Mouse (Mus musculus): ENCODE measurements at regions not wholly inside any gene's neighbourhood (a gene's known extent, or its start where the extent isn't known, plus 50 kb on each side); places are given as distances from the start of the nearest gene placed in this dataset.

GRCm38 (mm10) chr3:60698189-60698588 is 225.6 kb downstream of the Mbnl1 start:
- Histone ChIP-seq H3K4me2 (no peak overlapping the region), H3K4me3 (no peak overlapping the region), H3K36me3 (no peaks in the 10 kb centered on the region), H3K4me1 (replicated peaks) (no peaks in the 10 kb centered on the region), H3K27ac (no peak overlapping the region), H3K9ac (no peak overlapping the region), H3K9me3 (no peaks in the 10 kb centered on the region), H3K27me3 (no peaks in the 10 kb centered on the region)
- ATAC-seq (ENCODE audit: low FRiP score): no peak

GRCm38 (mm10) chr3:60707139-60707538 is 234.5 kb downstream of the Mbnl1 start:
- no peaks in the 10 kb centered on the region for H3K36me3 ChIP-seq
- no peak for ATAC-seq (ENCODE audit: low FRiP score)
- WGBS: 92% methylated on average over 4 of the region's 4 CpGs

GRCm38 (mm10) chr3:60712896-60713295 is 240.3 kb downstream of the Mbnl1 start:
- Histone ChIP-seq H3K9me3 (no peaks in the 10 kb centered on the region), H3K27ac (no peak overlapping the region), H3K4me2 (no peak overlapping the region), H3K36me3 (no peaks in the 10 kb centered on the region), H3K9ac (no peak overlapping the region), H3K27me3 (no peaks in the 10 kb centered on the region), H3K4me3 (no peak overlapping the region), H3K4me1 (replicated peaks) (no peaks in the 10 kb centered on the region)
- 88% methylated on average over 4 of the region's 4 CpGs for WGBS
- ATAC-seq (ENCODE audit: low FRiP score): no peak

More at GRCm38 (mm10) chr3:60707139-60707538, 234.5 kb downstream of the Mbnl1 start:
- H3K27ac ChIP-seq: no peak overlapping the region
- H3K4me1 ChIP-seq (replicated peaks): no peaks in the 10 kb centered on the region
- H3K4me2 ChIP-seq: no peak overlapping the region
- H3K9me3 ChIP-seq: no peaks in the 10 kb centered on the region
- H3K4me3 ChIP-seq: no peak overlapping the region
- H3K9ac ChIP-seq: no peak overlapping the region
- H3K27me3 ChIP-seq: no peaks in the 10 kb centered on the region

- Histone ChIP-seq H3K27ac (no peak overlapping the region), H3K36me3 (no peaks in the 10 kb centered on the region), H3K4me3 (no peak overlapping the region), H3K27me3 (no peaks in the 10 kb centered on the region), H3K4me1 (replicated peaks) (no peaks in the 10 kb centered on the region), H3K9ac (no peak overlapping the region), H3K4me2 (no peak overlapping the region), H3K9me3 (no peaks in the 10 kb centered on the region)
- no peak for ATAC-seq (ENCODE audit: low FRiP score)
Observed at GRCm38 (mm10) chr3:60720322-60720721, 247.7 kb downstream of the Mbnl1 start.

GRCm38 (mm10) chr3:60731331-60731730 is 258.7 kb downstream of the Mbnl1 start:
- H3K4me1 ChIP-seq (replicated peaks): no peaks in the 10 kb centered on the region
- H3K9me3 ChIP-seq: no peaks in the 10 kb centered on the region
- no peaks in the 10 kb centered on the region for H3K36me3 ChIP-seq
- ATAC-seq (ENCODE audit: low FRiP score): no peak
- H3K4me2 ChIP-seq: no peak overlapping the region
- H3K4me3 ChIP-seq: no peak overlapping the region
- no peaks in the 10 kb centered on the region for H3K27me3 ChIP-seq
- H3K27ac ChIP-seq: no peak overlapping the region
- 89% methylated on average over 1 of the region's 1 CpGs for WGBS
- no peak overlapping the region for H3K9ac ChIP-seq

GRCm38 (mm10) chr3:60740543-60741294 is 261.9 kb upstream of the P2ry1 start:
- Histone ChIP-seq H3K4me1 (replicated peaks) (no peaks in the 10 kb centered on the region), H3K36me3 (no peaks in the 10 kb centered on the region), H3K27ac (no peak overlapping the region), H3K9me3 (no peaks in the 10 kb centered on the region), H3K9ac (no peak overlapping the region), H3K4me3 (no peak overlapping the region), H3K4me2 (no peak overlapping the region), H3K27me3 (no peaks in the 10 kb centered on the region)
- no peak for ATAC-seq (ENCODE audit: low FRiP score)

- H3K4me3 ChIP-seq: no peak overlapping the region
- ATAC-seq (ENCODE audit: low FRiP score): no peak
- H3K27ac ChIP-seq: no peak overlapping the region
Observed at GRCm38 (mm10) chr3:60741379-60741778, 261.2 kb upstream of the P2ry1 start.

GRCm38 (mm10) chr3:60742232-60742631 is 260.4 kb upstream of the P2ry1 start:
- Histone ChIP-seq H3K27ac (no peak overlapping the region), H3K4me3 (no peak overlapping the region), H3K9me3 (no peaks in the 10 kb centered on the region), H3K27me3 (no peaks in the 10 kb centered on the region), H3K4me1 (replicated peaks) (no peaks in the 10 kb centered on the region), H3K36me3 (no peaks in the 10 kb centered on the region), H3K9ac (no peak overlapping the region), H3K4me2 (no peak overlapping the region)
- ATAC-seq (ENCODE audit: low FRiP score): no peak
- WGBS: 94% methylated on average over 2 of the region's 2 CpGs

More at GRCm38 (mm10) chr3:60741379-60741778, 261.2 kb upstream of the P2ry1 start:
- Histone ChIP-seq H3K4me2 (no peak overlapping the region), H3K27me3 (no peaks in the 10 kb centered on the region), H3K36me3 (no peaks in the 10 kb centered on the region), H3K9me3 (no peaks in the 10 kb centered on the region), H3K4me1 (replicated peaks) (no peaks in the 10 kb centered on the region), H3K9ac (no peak overlapping the region)
- 90% methylated on average over 5 of the region's 5 CpGs for WGBS

- WGBS: 100% methylated on average over 1 of the region's 1 CpGs
- Histone ChIP-seq H3K4me2 (no peak overlapping the region), H3K9me3 (no peaks in the 10 kb centered on the region), H3K9ac (no peak overlapping the region), H3K4me3 (no peak overlapping the region), H3K4me1 (replicated peaks) (no peaks in the 10 kb centered on the region), H3K36me3 (no peaks in the 10 kb centered on the region), H3K27ac (no peak overlapping the region), H3K27me3 (no peaks in the 10 kb centered on the region)
- no peak for ATAC-seq (ENCODE audit: low FRiP score)
Observed at GRCm38 (mm10) chr3:60745075-60745474, 257.5 kb upstream of the P2ry1 start.

GRCm38 (mm10) chr3:60758568-60758967 is 244.0 kb upstream of the P2ry1 start:
- H3K4me1 ChIP-seq (replicated peaks): no peaks in the 10 kb centered on the region
- ATAC-seq (ENCODE audit: low FRiP score): no peak
- no peaks in the 10 kb centered on the region for H3K9me3 ChIP-seq
- 83% methylated on average over 2 of the region's 2 CpGs for WGBS
- H3K27ac ChIP-seq: no peak overlapping the region
- no peaks in the 10 kb centered on the region for H3K27me3 ChIP-seq
- no peak overlapping the region for H3K4me2 ChIP-seq
- H3K9ac ChIP-seq: no peak overlapping the region
- no peak overlapping the region for H3K4me3 ChIP-seq
- no peaks in the 10 kb centered on the region for H3K36me3 ChIP-seq

GRCm38 (mm10) chr3:60759046-60759445 is 243.5 kb upstream of the P2ry1 start:
- H3K4me3 ChIP-seq: no peak overlapping the region
- no peak overlapping the region for H3K27ac ChIP-seq
- ATAC-seq (ENCODE audit: low FRiP score): no peak
- no peaks in the 10 kb centered on the region for H3K9me3 ChIP-seq
- H3K36me3 ChIP-seq: no peaks in the 10 kb centered on the region
- no peaks in the 10 kb centered on the region for H3K4me1 ChIP-seq (replicated peaks)
- H3K9ac ChIP-seq: no peak overlapping the region
- no peaks in the 10 kb centered on the region for H3K27me3 ChIP-seq
- no peak overlapping the region for H3K4me2 ChIP-seq

- no peak for ATAC-seq (ENCODE audit: low FRiP score)
- no peaks in the 10 kb centered on the region for H3K9me3 ChIP-seq
- 70% methylated on average over 4 of the region's 4 CpGs for WGBS
- H3K36me3 ChIP-seq: no peaks in the 10 kb centered on the region
- no peak overlapping the region for H3K9ac ChIP-seq
- no peak overlapping the region for H3K27ac ChIP-seq
- H3K4me3 ChIP-seq: no peak overlapping the region
- no peak overlapping the region for H3K4me2 ChIP-seq
- no peaks in the 10 kb centered on the region for H3K4me1 ChIP-seq (replicated peaks)
- no peaks in the 10 kb centered on the region for H3K27me3 ChIP-seq
Observed at GRCm38 (mm10) chr3:60762874-60763273, 239.7 kb upstream of the P2ry1 start.

- H3K9ac ChIP-seq: no peak overlapping the region
Observed at GRCm38 (mm10) chr3:60765079-60765478, 237.5 kb upstream of the P2ry1 start.

More at GRCm38 (mm10) chr3:60765079-60765478, 237.5 kb upstream of the P2ry1 start:
- H3K9me3 ChIP-seq: no peaks in the 10 kb centered on the region
- WGBS: 44% methylated on average over 4 of the region's 4 CpGs
- no peak overlapping the region for H3K4me2 ChIP-seq
- no peak overlapping the region for H3K27ac ChIP-seq
- no peaks in the 10 kb centered on the region for H3K27me3 ChIP-seq
- no peak for ATAC-seq (ENCODE audit: low FRiP score)
- no peak overlapping the region for H3K4me3 ChIP-seq
- H3K36me3 ChIP-seq: no peaks in the 10 kb centered on the region
- H3K4me1 ChIP-seq (replicated peaks): no peaks in the 10 kb centered on the region

Data from hindbrain, embryonic 13.5 days (tissue).